Mouse (Mus musculus) right cerebral cortex, postnatal 25 days (tissue): ENCODE measurements around the gene Polr2g.

Source experiments
- DNase-seq: peaks from one replicate; pipeline ENCODE4 v3.0.0; 2022

The Polr2g gene

GRCm38 (mm10) chr19:8756635-8757387 is 41.6 kb downstream of the Polr2g start, which contains the start of gene Nxf1:
TSS of gene Nxf1 (plus strand) at chr19:8757073.
- peak; percentile 95 for DNase-seq

GRCm38 (mm10) chr19:8755652-8756051 is 42.7 kb downstream of the Polr2g start:
- no peak for DNase-seq

GRCm38 (mm10) chr19:8747368-8747767 is 51.0 kb downstream of the Polr2g start:
- DNase-seq: no peak

- no peak for DNase-seq
Measured at GRCm38 (mm10) chr19:8745382-8745781, 53.0 kb downstream of the Polr2g start.
